Mouse (Mus musculus) MEL (cell line): ENCODE measurements around the gene Ppp1r14b. TPM values are rescaled to one million over a fixed set of nuclear protein-coding genes. Genes with fewer than 3 reads are reported as not detected.

Source experiments
- DNase-seq: peaks from one replicate; pipeline ENCODE4 v3.0.0; 2011; ENCODE audit warnings: low read depth, low spot score
- H3K27ac ChIP-seq: 2 replicates; pipeline ENCODE4 v1.5.1; 2012; ENCODE audit warnings: low read depth, mild to moderate bottlenecking, control low read depth, low read length, moderate library complexity; ENCODE audit not compliant: control insufficient read depth
- H3K27me3 ChIP-seq, 2 experiments: fragments of 150-350 bp in 1 of 2; sonication (generic) in 1 of 2; 2 replicates each; pipeline ENCODE4 v1.6.1; 2012; ENCODE audit warnings: low read length in 2 of 2, mild to moderate bottlenecking in 2 of 2, improper control_type of control experiment in 1 of 2, moderate library complexity in 1 of 2; ENCODE audit not compliant: insufficient read depth in 2 of 2, control insufficient read depth in 1 of 2
- H3K36me3 ChIP-seq, 2 experiments: 2 replicates each; pipeline ENCODE4 v1.6.1; 2012 to 2014; ENCODE audit warnings: low read length in 2 of 2, improper control_type of control experiment in 1 of 2, inconsistent platforms in 1 of 2, mild to moderate bottlenecking in 1 of 2; ENCODE audit not compliant: insufficient read depth in 2 of 2, control insufficient read depth in 1 of 2
- H3K4me1 ChIP-seq, 2 experiments: fragments of 150-350 bp in 1 of 2; sonication (generic) in 1 of 2; 2 replicates each; pipeline ENCODE4 v1.6.1; 2012; ENCODE audit warnings: low read length in 2 of 2, improper control_type of control experiment in 1 of 2, mild to moderate bottlenecking in 1 of 2; ENCODE audit not compliant: insufficient read depth in 2 of 2, control insufficient read depth in 1 of 2
- H3K4me3 ChIP-seq, 2 experiments: fragments of 150-350 bp in 1 of 2; sonication (generic) in 1 of 2; 2 replicates each; pipeline ENCODE4 v1.5.1; 2012; ENCODE audit warnings: low read depth in 2 of 2, low read length in 2 of 2, mild to moderate bottlenecking in 2 of 2, moderate library complexity in 2 of 2, control low read depth in 1 of 2, improper control_type of control experiment in 1 of 2; ENCODE audit not compliant: control insufficient read depth in 1 of 2, insufficient read depth in 1 of 2
- H3K79me2 ChIP-seq: 2 replicates; pipeline ENCODE4 v1.6.1; 2012; ENCODE audit warnings: mild to moderate bottlenecking, low read length, moderate library complexity; ENCODE audit not compliant: control insufficient read depth, poor library complexity, insufficient read depth
- H3K9ac ChIP-seq: 2 replicates; pipeline ENCODE4 v1.6.1; 2012; ENCODE audit warnings: low read depth, mild to moderate bottlenecking, control low read depth, low read length, moderate library complexity; ENCODE audit not compliant: control insufficient read depth, poor library complexity, severe bottlenecking
- H3K9me3 ChIP-seq: fragments of 150-350 bp; sonication (generic); replicated peaks from 2 replicates; pipeline ENCODE4 v1.6.1; 2012; ENCODE audit warnings: mild to moderate bottlenecking, low read length, improper control_type of control experiment, moderate library complexity; ENCODE audit not compliant: insufficient read depth
- BHLHE40 ChIP-seq: IDR thresholded peaks from 2 replicates; pipeline ENCODE4 v1.6.1; 2012; ENCODE audit warnings: low read depth, mild to moderate bottlenecking, inconsistent platforms, low read length, improper control_type of control experiment, borderline replicate concordance
- CHD2 ChIP-seq: IDR thresholded peaks from 2 replicates; pipeline ENCODE4 v1.6.1; 2011; ENCODE audit warnings: low read length, improper control_type of control experiment
- EP300 ChIP-seq, 2 experiments: IDR thresholded peaks; 2 replicates each; pipeline ENCODE4 v1.6.1; 2011; ENCODE audit warnings: improper control_type of control experiment in 2 of 2, low read length in 2 of 2, low read depth in 1 of 2, mild to moderate bottlenecking in 1 of 2
- ETS1 ChIP-seq: IDR thresholded peaks from 2 replicates; pipeline ENCODE4 v1.6.1; 2012; ENCODE audit warnings: low read depth, mild to moderate bottlenecking, inconsistent platforms, low read length, improper control_type of control experiment, moderate library complexity
- GABPA ChIP-seq: IDR thresholded peaks from 2 replicates; pipeline ENCODE4 v1.6.1; 2012; ENCODE audit warnings: low read depth, mild to moderate bottlenecking, inconsistent platforms, low read length, improper control_type of control experiment, moderate library complexity
- JUND ChIP-seq: IDR thresholded peaks from 2 replicates; pipeline ENCODE4 v1.6.1; 2011; ENCODE audit warnings: low read depth, mild to moderate bottlenecking, improper control_type of control experiment, low read length
- MEF2A ChIP-seq: IDR thresholded peaks from 2 replicates; pipeline ENCODE4 v1.6.1; 2014; ENCODE audit warnings: low read depth, mild to moderate bottlenecking, inconsistent platforms, low read length, improper control_type of control experiment; ENCODE audit not compliant: poor library complexity, insufficient replicate concordance, severe bottlenecking; ENCODE audit errors: extremely low read depth
- POLR2A ChIP-seq, 2 experiments: IDR thresholded peaks; 2 replicates each; pipeline ENCODE4 v1.6.1; 2011 to 2012; ENCODE audit warnings: low read length in 2 of 2, mild to moderate bottlenecking in 2 of 2, control low read depth in 1 of 2, improper control_type of control experiment in 1 of 2, low read depth in 1 of 2, moderate library complexity in 1 of 2; ENCODE audit not compliant: control insufficient read depth in 1 of 2, insufficient read depth in 1 of 2, poor library complexity in 1 of 2
- POLR2AphosphoS5 ChIP-seq: IDR thresholded peaks from 2 replicates; pipeline ENCODE4 v1.6.1; 2012; ENCODE audit warnings: low read depth, borderline replicate concordance, mild to moderate bottlenecking, inconsistent platforms, low read length, moderate library complexity, mixed read lengths
- RAD21 ChIP-seq: IDR thresholded peaks from 2 replicates; pipeline ENCODE4 v1.6.1; 2011; ENCODE audit warnings: mild to moderate bottlenecking, low read depth, low read length, improper control_type of control experiment
- RCOR1 ChIP-seq: IDR thresholded peaks from 2 replicates; pipeline ENCODE4 v1.6.1; 2012; ENCODE audit warnings: low read depth, mild to moderate bottlenecking, inconsistent platforms, low read length, improper control_type of control experiment
- TBP ChIP-seq: IDR thresholded peaks from 2 replicates; pipeline ENCODE4 v1.8.0; 2011; ENCODE audit warnings: low read depth, low read length, improper control_type of control experiment
- UBTF ChIP-seq: IDR thresholded peaks from 2 replicates; pipeline ENCODE4 v1.6.1; 2012; ENCODE audit warnings: low read depth, mild to moderate bottlenecking, inconsistent platforms, low read length, improper control_type of control experiment, moderate library complexity, borderline replicate concordance; ENCODE audit not compliant: insufficient read depth
- USF2 ChIP-seq, 2 experiments: IDR thresholded peaks; 2 replicates each; pipeline ENCODE4 v1.6.1; 2011 to 2012; ENCODE audit warnings: improper control_type of control experiment in 2 of 2, low read length in 2 of 2, borderline replicate concordance in 1 of 2, inconsistent platforms in 1 of 2, low read depth in 1 of 2, mild to moderate bottlenecking in 1 of 2; ENCODE audit not compliant: insufficient read depth in 1 of 2
- ZC3H11A ChIP-seq: IDR thresholded peaks from 2 replicates; pipeline ENCODE4 v1.6.1; 2012; ENCODE audit warnings: low read depth, mild to moderate bottlenecking, inconsistent platforms, low read length, improper control_type of control experiment
- ZKSCAN1 ChIP-seq: IDR thresholded peaks from 2 replicates; pipeline ENCODE4 v1.6.1; 2012; ENCODE audit warnings: low read depth, mild to moderate bottlenecking, inconsistent platforms, low read length, improper control_type of control experiment, moderate library complexity
- ZNF384 ChIP-seq: IDR thresholded peaks from 2 replicates; pipeline ENCODE4 v1.6.1; 2012; ENCODE audit warnings: low read depth, mild to moderate bottlenecking, inconsistent platforms, low read length, improper control_type of control experiment
- polyA plus RNA-seq, 2 experiments: library from polyadenylated mRNA; stranded (reverse) in 1 of 2; unstranded in 1 of 2; fragments of >175 nt in 1 of 2; fragments of >200 nt in 1 of 2; gene quantifications; 2 replicates each; pipeline versions ENCODE4 v1.2.1 to v1.2.4; 2012; ENCODE audit warnings: low replicate concordance in 2 of 2, low read depth in 1 of 2; ENCODE audit not compliant: insufficient read length in 2 of 2, insufficient read depth in 1 of 2, missing spikeins in 1 of 2
- total RNA-seq: library from RNA; depleted of rRNA; stranded (reverse); fragments of 300-350 nt; gene quantifications from 2 replicates; pipeline ENCODE4 v1.2.3, GENCODE M21; 2012

The Ppp1r14b gene
- total and polyA plus RNA-seq, 3 experiments: 349 to 467 TPM; not detected in 1

- TF ChIP-seq ZC3H11A (no peak), RAD21 (no peak), RCOR1 (no peak)
- TF ChIP-seq, all 39 proteins: peak for 14
Measured at GRCm38 (mm10) chr19:6974211-6975205, at the start of gene Ppp1r14b (continued).

- H3K27me3 ChIP-seq: no peaks in the 10 kb centered on the region
- H3K4me3 ChIP-seq: no peak within 1 kb of the TSS
- H3K79me2 ChIP-seq: peaks cover 9% of the 10 kb centered on the region
- DNase-seq: no peak
- no peak within 1 kb of the TSS for H3K9ac ChIP-seq
- TF ChIP-seq POLR2A (IDR thresholded peaks at IDR 0.05; ENCODE audit: control insufficient read depth in 1 of 2, insufficient read depth in 1 of 2, low read depth in 1 of 2, low read length in 2 of 2, poor library complexity in 1 of 2) (no peak), TBP (no peak), CHD2 (no peak)
- no peak within 1 kb of the TSS for H3K27ac ChIP-seq
- H3K9me3 ChIP-seq: no peaks in the 10 kb centered on the region
- H3K4me1 ChIP-seq: peaks cover 0 to 10% of the 10 kb centered on the region in 2 experiments; a peak in 1 of 4 replicates
- peaks cover 0 to 5% of the 10 kb centered on the region in 2 experiments; a peak in 1 of 4 replicates for H3K36me3 ChIP-seq
Measured at GRCm38 (mm10) chr19:6925307-6925573, 49.5 kb upstream of the Ppp1r14b start, which contains the start of gene Catsperz. TSS of gene Catsperz (minus strand) at chr19:6925380.

- no peak for TF ChIP-seq RCOR1
- TF ChIP-seq ZKSCAN1: no peak
- no peak for TF ChIP-seq UBTF
- TF ChIP-seq ETS1: no peak
- TF ChIP-seq JUND: no peak
- TF ChIP-seq CHD2: no peak
- TF ChIP-seq TBP: no peak
- TF ChIP-seq ZNF384: no peak
- no peak for TF ChIP-seq EP300 (IDR thresholded peaks at IDR 0.05; ENCODE audit: low read depth in 1 of 2, low read length in 2 of 2)
- no peak for TF ChIP-seq BHLHE40
- TF ChIP-seq POLR2AphosphoS5: no peak
- TF ChIP-seq USF2 (IDR thresholded peaks at IDR 0.05; ENCODE audit: borderline replicate concordance in 1 of 2, insufficient read depth in 1 of 2, low read depth in 1 of 2, low read length in 2 of 2): no peak
- TF ChIP-seq GABPA: no peak
- TF ChIP-seq MEF2A: no peak
- no peak for TF ChIP-seq ZC3H11A
- H3K4me3 ChIP-seq: no peak overlapping the region
- no peak overlapping the region for H3K9ac ChIP-seq
- no peak overlapping the region for H3K27ac ChIP-seq
- peaks cover 0 to 10% of the 10 kb centered on the region in 2 experiments; a peak in 1 of 4 replicates for H3K4me1 ChIP-seq
- peaks cover 0 to 3% of the 10 kb centered on the region in 2 experiments; a peak in 1 of 4 replicates for H3K36me3 ChIP-seq
- DNase-seq: no peak
- peaks cover 5% of the 10 kb centered on the region for H3K79me2 ChIP-seq
- H3K27me3 ChIP-seq: no peaks in the 10 kb centered on the region
- H3K9me3 ChIP-seq: no peaks in the 10 kb centered on the region
Measured at GRCm38 (mm10) chr19:6925611-6926329, 49.0 kb upstream of the Ppp1r14b start.
